Mouse (Mus musculus) MEL (cell line): ENCODE results near the gene Stxbp1.

Source experiments
- E2F4 ChIP-seq: IDR thresholded peaks from 2 replicates; pipeline ENCODE4 v1.6.1; 2011; ENCODE audit warnings: low read depth, low read length, improper control_type of control experiment, borderline replicate concordance
- EP300 ChIP-seq, 2 experiments: IDR thresholded peaks; 2 replicates each; pipeline ENCODE4 v1.6.1; 2011; ENCODE audit warnings: improper control_type of control experiment in 2 of 2, low read length in 2 of 2, low read depth in 1 of 2, mild to moderate bottlenecking in 1 of 2
- MYC ChIP-seq: IDR thresholded peaks from 2 replicates; pipeline ENCODE4 v1.6.1; 2011; ENCODE audit warnings: low read depth, mild to moderate bottlenecking, low read length, improper control_type of control experiment, moderate library complexity
- POLR2AphosphoS5 ChIP-seq: IDR thresholded peaks from 2 replicates; pipeline ENCODE4 v1.6.1; 2012; ENCODE audit warnings: low read depth, borderline replicate concordance, mild to moderate bottlenecking, inconsistent platforms, low read length, moderate library complexity, mixed read lengths
- TBP ChIP-seq: IDR thresholded peaks from 2 replicates; pipeline ENCODE4 v1.8.0; 2011; ENCODE audit warnings: low read depth, low read length, improper control_type of control experiment
- TCF12 ChIP-seq: IDR thresholded peaks from 2 replicates; pipeline ENCODE4 v1.6.1; 2014; ENCODE audit warnings: low read depth, mild to moderate bottlenecking, inconsistent platforms, low read length, improper control_type of control experiment, moderate library complexity
- ZC3H11A ChIP-seq: IDR thresholded peaks from 2 replicates; pipeline ENCODE4 v1.6.1; 2012; ENCODE audit warnings: low read depth, mild to moderate bottlenecking, inconsistent platforms, low read length, improper control_type of control experiment

DNA sequence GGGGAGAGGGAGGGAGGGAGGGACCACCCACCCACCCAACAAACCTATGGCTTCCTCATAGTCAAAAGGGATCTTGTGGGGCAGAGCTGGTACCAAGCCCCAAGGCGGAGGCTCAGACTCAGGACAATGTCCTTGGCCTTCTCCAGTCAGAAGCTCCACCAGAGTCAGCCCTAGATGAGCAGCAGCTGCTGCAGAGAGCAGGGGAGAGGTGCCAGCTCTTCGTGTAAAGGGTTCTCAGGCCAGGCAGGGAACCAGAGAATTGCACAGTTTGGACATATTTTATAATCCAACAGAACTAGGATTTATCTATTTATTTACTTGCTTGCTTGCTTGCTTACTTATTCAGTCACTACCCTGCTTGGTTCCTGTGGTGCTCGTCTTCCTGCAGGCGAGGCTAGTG lies 107.7 kb downstream of the Stxbp1 start:
- TF ChIP-seq POLR2AphosphoS5 = no peak
- TF ChIP-seq MYC = no peak
- no peak for TF ChIP-seq E2F4
- TF ChIP-seq ZC3H11A = no peak
- TF ChIP-seq TBP = no peak
- TF ChIP-seq EP300 (IDR thresholded peaks at IDR 0.05; ENCODE audit: low read depth in 1 of 2, low read length in 2 of 2) = no peak
- TF ChIP-seq TCF12 = no peak
